Mouse (Mus musculus): ENCODE results near the gene Gng8. TPM values are rescaled to one million over a fixed set of nuclear protein-coding genes. Genes with fewer than 3 reads are reported as not detected.
A peak's percentile ranks its signal among the peaks of the same experiment; 100 is the strongest.

Gng8 gene
- polyA plus RNA-seq, 1 experiment from 2014 or later, result 11.0 TPM

DNA sequence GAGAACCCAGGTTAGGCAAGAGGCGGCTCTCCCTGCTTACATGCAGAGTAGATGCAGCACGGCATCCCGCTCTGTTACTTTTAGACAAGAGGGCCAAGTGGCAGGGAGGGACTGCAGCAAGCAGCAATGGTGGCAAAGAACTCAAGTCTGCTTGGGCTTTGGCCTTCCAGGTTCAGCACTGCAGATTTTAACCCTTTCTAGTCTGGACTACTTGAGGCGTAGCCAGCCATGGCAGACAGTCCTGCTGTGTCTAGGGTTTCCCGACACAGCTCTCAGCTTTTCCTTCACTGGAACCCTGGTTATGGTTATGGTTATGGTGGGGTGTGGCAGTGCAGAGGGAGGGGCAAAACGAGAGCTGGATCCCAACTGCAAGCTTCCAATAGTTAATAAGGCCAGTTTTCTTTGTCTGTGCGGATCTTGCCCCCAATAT lies 28.6 kb downstream of the Gng8 start:
- Histone ChIP-seq H3K4me2 (replicated peaks; ENCODE audit: low read depth, low read length) (0 out of 2 replicates have a peak overlapping the region, but pooled peaks have one; percentile 5), H3K9me3 (ENCODE audit: control insufficient read depth, low read length) (no peaks in the 10 kb centered on the region), H3K36me3 (ENCODE audit: control insufficient read depth, insufficient read depth, low read length) (peaks cover 11% of the 10 kb centered on the region), H3K4me3 (ENCODE audit: low read depth, low read length) (no peak overlapping the region; the same call in 1 of the 2 replicates), H3K27me3 (ENCODE audit: control insufficient read depth, insufficient read depth, low read length) (no peaks in the 10 kb centered on the region), H3K4me1 (replicated peaks; ENCODE audit: control insufficient read depth, insufficient read depth, low read length) (peaks cover 30% of the 10 kb centered on the region), H3K27ac (ENCODE audit: low read depth, low read length) (no peak overlapping the region), H3K9ac (ENCODE audit: low read depth, low read length) (no peak overlapping the region)
- ATAC-seq (ENCODE audit: low FRiP score) (no peak), DNase-seq (ENCODE audit: low spot score) (no peak)
- 80% methylated on average over 7 of the region's 7 CpGs for WGBS

DNA sequence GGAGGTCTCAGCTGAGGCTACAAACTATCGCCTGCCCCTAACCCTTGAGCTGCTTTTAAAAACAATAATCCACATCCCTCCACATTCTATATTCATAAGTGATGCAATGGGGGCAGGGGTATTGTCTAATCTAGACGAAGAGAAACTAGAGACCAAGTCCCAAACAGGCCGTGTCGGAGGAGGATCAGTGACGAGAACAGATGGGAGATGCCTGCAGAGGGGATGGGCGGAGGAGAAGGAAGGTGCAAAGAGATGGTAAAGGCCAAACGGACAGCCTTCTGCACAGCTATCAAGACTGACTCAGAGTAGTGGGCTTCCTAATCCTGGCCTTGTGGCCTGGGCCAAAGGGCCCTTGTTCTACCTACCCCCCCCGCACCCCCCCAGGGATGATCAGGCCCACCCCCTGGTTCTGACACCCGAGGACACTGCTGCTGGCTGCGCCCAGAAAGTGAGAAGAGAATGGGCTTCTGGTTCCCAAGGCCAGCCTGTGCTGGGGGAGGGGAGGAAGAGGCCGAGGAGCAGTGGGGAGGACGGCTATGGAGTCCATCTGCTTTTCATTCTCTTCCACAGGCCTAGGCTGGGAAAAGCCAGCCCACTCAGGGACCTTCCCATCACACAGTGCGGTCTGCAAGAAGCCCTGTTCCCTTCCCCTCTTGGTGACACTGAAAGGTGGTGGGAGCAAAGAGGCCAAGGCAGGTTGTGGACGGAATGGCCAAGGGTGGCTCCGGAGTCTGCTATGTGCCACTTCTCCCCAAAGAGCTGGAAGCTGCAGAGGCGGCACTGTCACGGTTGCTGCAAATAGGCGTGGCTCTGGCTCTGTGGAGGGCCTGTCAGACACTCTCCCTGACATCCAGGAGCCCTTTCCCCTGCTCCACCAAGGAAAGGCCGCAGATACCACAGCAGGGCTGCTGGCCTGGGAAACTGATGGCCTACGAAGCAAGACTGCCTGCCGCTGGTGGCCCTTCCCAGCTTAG lies 29.5 kb downstream of the Gng8 start:
- ATAC-seq (ENCODE audit: low FRiP score) (no peak), DNase-seq (ENCODE audit: low spot score) (peak; percentile 44)
- no peaks in the 10 kb centered on the region for H3K27me3 ChIP-seq (ENCODE audit: control insufficient read depth, insufficient read depth, low read length)
- H3K27ac ChIP-seq (ENCODE audit: low read depth, low read length), result peak overlapping the region; percentile 68
- WGBS, result 48% methylated on average over 20 of the region's 21 CpGs
- peak overlapping the region; percentile 72 for H3K4me2 ChIP-seq (replicated peaks; ENCODE audit: low read depth, low read length)
- H3K4me3 ChIP-seq (ENCODE audit: low read depth, low read length), result peak overlapping the region; percentile 93
- H3K36me3 ChIP-seq (ENCODE audit: control insufficient read depth, insufficient read depth, low read length), result peaks cover 11% of the 10 kb centered on the region
- H3K4me1 ChIP-seq (replicated peaks; ENCODE audit: control insufficient read depth, insufficient read depth, low read length), result peaks cover 30% of the 10 kb centered on the region
- H3K9me3 ChIP-seq (ENCODE audit: control insufficient read depth, low read length), result no peaks in the 10 kb centered on the region
- H3K9ac ChIP-seq (ENCODE audit: low read depth, low read length), result peak overlapping the region; percentile 99; the same call in 1 of the 2 replicates

DNA sequence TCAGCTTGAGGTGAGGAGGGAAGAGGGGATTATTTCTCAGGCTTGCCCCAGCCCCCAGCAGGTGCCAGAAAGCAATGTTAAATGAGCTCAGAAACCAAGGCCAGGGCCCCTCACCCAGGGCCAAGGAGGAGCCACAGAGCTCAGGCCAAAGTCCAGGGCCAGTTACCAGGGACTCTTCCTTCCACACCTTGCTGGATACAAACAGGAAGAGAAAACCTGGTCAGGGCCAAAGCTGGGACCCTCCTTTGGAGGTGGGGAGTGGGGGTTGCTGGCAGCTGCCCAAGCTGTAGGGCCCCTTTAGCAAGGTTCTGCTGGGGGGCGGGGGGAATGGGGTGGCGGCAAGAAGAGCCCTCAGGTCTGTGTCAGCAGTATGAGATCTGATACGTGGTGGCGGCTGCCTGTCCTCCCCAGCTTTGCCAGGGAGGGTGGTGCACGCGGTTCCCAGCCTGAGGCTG lies 30.3 kb downstream of the Gng8 start:
- H3K4me2 ChIP-seq (replicated peaks; ENCODE audit: low read depth, low read length), result peak overlapping the region; percentile 72
- H3K27me3 ChIP-seq (ENCODE audit: control insufficient read depth, insufficient read depth, low read length), result no peaks in the 10 kb centered on the region
- H3K36me3 ChIP-seq (ENCODE audit: control insufficient read depth, insufficient read depth, low read length), result peaks cover 8% of the 10 kb centered on the region
- peak overlapping the region; percentile 68 for H3K27ac ChIP-seq (ENCODE audit: low read depth, low read length)
- WGBS, result 78% methylated on average over 4 of the region's 6 CpGs
- H3K4me1 ChIP-seq (replicated peaks; ENCODE audit: control insufficient read depth, insufficient read depth, low read length), result peaks cover 30% of the 10 kb centered on the region
- H3K9ac ChIP-seq (ENCODE audit: low read depth, low read length), result peak overlapping the region; percentile 99; the same call in 1 of the 2 replicates
- peak overlapping the region; percentile 93 for H3K4me3 ChIP-seq (ENCODE audit: low read depth, low read length)
- no peaks in the 10 kb centered on the region for H3K9me3 ChIP-seq (ENCODE audit: control insufficient read depth, low read length)
- ATAC-seq (ENCODE audit: low FRiP score) (no peak), DNase-seq (ENCODE audit: low spot score) (no peak)

DNA sequence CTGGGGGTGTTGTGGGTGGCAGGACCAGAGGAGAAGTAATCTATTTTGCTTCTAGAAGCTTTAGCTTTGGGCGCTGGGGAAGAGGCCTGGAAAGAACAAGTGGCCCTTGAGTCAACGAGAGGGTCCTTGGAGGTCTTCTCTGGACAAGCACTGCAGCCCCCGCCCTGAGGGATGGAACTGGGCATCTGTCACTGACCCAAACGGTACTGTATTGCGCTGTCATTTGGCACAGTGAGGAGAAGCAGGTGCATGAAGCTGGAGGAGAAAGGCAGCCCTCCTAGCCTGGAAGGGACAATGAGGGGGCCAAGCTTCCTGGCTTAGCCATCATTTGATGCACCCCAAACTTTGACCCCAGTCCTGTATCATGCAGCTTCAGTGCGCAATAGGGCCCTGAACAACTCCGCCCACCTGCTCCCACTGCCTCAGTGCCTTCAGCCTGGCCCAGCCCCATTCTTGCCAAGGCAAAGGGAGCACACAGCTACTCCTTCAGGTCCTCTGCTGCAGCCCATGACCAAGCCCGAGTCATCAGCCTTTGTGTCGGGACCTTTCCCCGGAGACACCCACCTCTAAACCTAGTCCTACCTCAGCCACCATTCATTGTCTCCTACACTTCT lies 30.9 kb downstream of the Gng8 start:
- no peaks in the 10 kb centered on the region for H3K27me3 ChIP-seq (ENCODE audit: control insufficient read depth, insufficient read depth, low read length)
- peaks cover 30% of the 10 kb centered on the region for H3K4me1 ChIP-seq (replicated peaks; ENCODE audit: control insufficient read depth, insufficient read depth, low read length)
- no peaks in the 10 kb centered on the region for H3K9me3 ChIP-seq (ENCODE audit: control insufficient read depth, low read length)
- WGBS, result 55% methylated on average over 10 of the region's 10 CpGs
- peak overlapping the region; percentile 99 for H3K9ac ChIP-seq (ENCODE audit: low read depth, low read length)
- no peak for DNase-seq (ENCODE audit: low spot score)
- peak overlapping the region; percentile 72 for H3K4me2 ChIP-seq (replicated peaks; ENCODE audit: low read depth, low read length)
- peak overlapping the region; percentile 96 for H3K27ac ChIP-seq (ENCODE audit: low read depth, low read length)
- no peak for ATAC-seq (ENCODE audit: low FRiP score)
- H3K36me3 ChIP-seq (ENCODE audit: control insufficient read depth, insufficient read depth, low read length), result peaks cover 4% of the 10 kb centered on the region; the same call in 1 of the 2 replicates
- peak overlapping the region; percentile 93 for H3K4me3 ChIP-seq (ENCODE audit: low read depth, low read length)

DNA sequence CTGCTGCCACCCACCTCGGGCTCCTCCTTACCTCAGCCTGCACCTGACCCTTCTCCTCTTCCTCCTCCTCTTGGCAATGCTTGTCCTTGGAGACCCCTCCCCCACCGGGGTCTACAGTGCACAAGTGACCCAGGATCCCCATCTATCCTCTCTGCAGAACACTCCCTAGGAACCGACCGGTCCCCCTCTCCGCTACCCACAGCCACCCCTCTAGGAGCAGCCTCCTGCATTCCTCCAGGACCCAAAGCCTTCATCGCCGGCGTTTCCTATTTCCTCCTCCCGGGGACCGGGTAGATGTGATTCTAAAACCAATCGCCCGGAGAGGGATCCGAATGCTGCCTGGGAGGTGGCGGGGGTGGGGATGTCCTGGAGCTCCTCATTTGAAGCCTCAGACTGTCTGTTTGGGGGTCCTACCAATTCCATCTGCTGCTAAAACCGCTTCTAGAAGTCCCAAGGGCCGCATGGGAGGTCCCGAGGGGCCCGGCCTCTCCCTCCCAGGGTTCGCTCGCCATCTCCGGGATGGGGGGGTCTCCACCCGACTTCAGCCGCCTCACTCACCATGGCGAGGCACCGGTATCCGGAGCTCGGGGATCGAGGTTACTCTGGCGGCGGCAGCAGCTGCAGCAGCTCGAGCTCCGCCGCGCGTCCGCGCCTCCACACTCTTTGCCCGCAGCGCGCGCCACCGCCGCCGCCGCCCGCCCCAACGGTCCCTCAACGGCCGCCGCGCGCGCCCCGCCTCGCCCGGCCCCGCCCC lies 31.9 kb downstream of the Gng8 start:
- under 1% methylated on average over 57 of the region's 57 CpGs for WGBS
- Histone ChIP-seq H3K27ac (ENCODE audit: low read depth, low read length) (peak overlapping the region; percentile 96), H3K36me3 (ENCODE audit: control insufficient read depth, insufficient read depth, low read length) (peaks cover 3% of the 10 kb centered on the region; the same call in 1 of the 2 replicates), H3K9me3 (ENCODE audit: control insufficient read depth, low read length) (no peaks in the 10 kb centered on the region), H3K4me1 (replicated peaks; ENCODE audit: control insufficient read depth, insufficient read depth, low read length) (peaks cover 25% of the 10 kb centered on the region), H3K9ac (ENCODE audit: low read depth, low read length) (peak overlapping the region; percentile 99), H3K4me3 (ENCODE audit: low read depth, low read length) (peak overlapping the region; percentile 93), H3K4me2 (replicated peaks; ENCODE audit: low read depth, low read length) (peak overlapping the region; percentile 72), H3K27me3 (ENCODE audit: control insufficient read depth, insufficient read depth, low read length) (no peaks in the 10 kb centered on the region)
- ATAC-seq (ENCODE audit: low FRiP score) (peak; percentile 6; the same call in 1 of the 2 replicates), DNase-seq (ENCODE audit: low spot score) (peak; percentile 50)

DNA sequence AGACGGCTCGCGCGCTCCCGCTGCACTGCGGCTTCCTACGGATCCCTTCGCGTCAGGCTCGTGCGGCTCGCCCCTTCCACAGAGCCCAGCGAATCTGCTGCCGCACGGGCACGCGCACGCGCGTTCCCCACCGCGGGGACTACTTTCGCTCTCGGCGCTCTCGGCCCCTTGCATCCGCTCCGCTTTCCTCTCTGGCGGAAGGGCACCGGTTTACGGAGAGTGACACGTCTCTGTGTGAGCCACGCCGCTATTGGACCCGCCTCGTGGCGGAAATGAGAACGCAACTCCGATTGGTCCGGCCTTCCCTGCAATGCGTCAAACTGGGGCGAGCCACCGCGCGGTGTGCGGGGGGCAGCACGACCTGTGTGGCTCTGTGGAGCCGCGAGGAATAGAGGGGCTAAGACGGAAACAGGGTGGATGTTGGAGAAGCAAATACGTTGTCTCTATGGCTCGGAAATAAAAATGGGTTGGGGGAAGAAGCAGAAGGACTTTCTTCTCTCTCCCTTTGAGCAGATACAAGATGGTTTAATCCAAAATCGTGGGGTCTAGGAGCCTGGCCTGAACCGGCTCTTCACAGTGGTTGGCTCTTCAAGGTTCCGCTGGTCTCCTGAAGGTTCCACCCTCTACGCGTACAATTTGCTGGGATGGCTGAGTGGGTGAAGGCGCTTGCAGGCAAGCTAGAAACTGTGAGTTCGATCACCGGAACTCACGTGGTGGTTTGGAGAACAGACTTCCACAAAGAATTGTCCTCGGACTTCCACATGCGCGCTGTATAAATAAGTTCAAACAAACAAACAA lies 32.6 kb downstream of the Gng8 start, which contains the start of gene Calm3:
Gene Calm3 (minus strand): TSS at position 78 of the 798 bp plus-strand sequence.
- ATAC-seq (ENCODE audit: low FRiP score) (peak; percentile 93), DNase-seq (ENCODE audit: low spot score) (peak; percentile 100)
- Histone ChIP-seq H3K27me3 (ENCODE audit: control insufficient read depth, insufficient read depth, low read length) (no peaks in the 10 kb centered on the region), H3K27ac (ENCODE audit: low read depth, low read length) (peak within 1 kb of the TSS; percentile 96), H3K9ac (ENCODE audit: low read depth, low read length) (peak within 1 kb of the TSS; percentile 99), H3K4me2 (replicated peaks; ENCODE audit: low read depth, low read length) (peak within 1 kb of the TSS; percentile 72), H3K9me3 (ENCODE audit: control insufficient read depth, low read length) (no peaks in the 10 kb centered on the region), H3K4me3 (ENCODE audit: low read depth, low read length) (peak within 1 kb of the TSS; percentile 93), H3K36me3 (ENCODE audit: control insufficient read depth, insufficient read depth, low read length) (no peaks in the 10 kb centered on the region), H3K4me1 (replicated peaks; ENCODE audit: control insufficient read depth, insufficient read depth, low read length) (peaks cover 25% of the 10 kb centered on the region)
- 2% methylated on average over 64 of the region's 64 CpGs for WGBS

DNA sequence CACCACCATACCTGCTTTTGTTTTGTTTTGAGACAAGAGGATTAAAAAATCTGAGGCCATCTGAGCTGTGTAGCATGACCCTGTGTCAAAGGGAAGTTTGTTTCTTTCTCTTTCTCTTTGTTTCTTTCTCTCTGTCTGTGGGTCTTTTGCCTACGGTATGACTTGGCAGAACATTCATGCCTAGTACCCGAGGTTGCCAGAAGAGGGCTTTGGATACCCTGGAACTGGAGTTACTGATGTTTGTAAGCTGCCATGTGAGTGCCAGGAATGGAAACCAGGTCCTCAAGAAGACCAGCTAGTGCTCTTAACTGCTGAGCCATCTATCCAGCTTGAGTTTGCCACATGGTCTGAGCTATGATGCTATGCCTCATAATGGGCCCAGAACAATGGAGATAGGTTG lies 36.8 kb downstream of the Gng8 start:
- 47% methylated on average over 2 of the region's 2 CpGs for WGBS
- Histone ChIP-seq H3K4me1 (replicated peaks; ENCODE audit: control insufficient read depth, insufficient read depth, low read length) (no peaks in the 10 kb centered on the region), H3K4me3 (ENCODE audit: low read depth, low read length) (no peak overlapping the region), H3K9me3 (ENCODE audit: control insufficient read depth, low read length) (no peaks in the 10 kb centered on the region), H3K4me2 (replicated peaks; ENCODE audit: low read depth, low read length) (no peak overlapping the region), H3K27me3 (ENCODE audit: control insufficient read depth, insufficient read depth, low read length) (no peaks in the 10 kb centered on the region), H3K9ac (ENCODE audit: low read depth, low read length) (no peak overlapping the region), H3K36me3 (ENCODE audit: control insufficient read depth, insufficient read depth, low read length) (no peaks in the 10 kb centered on the region), H3K27ac (ENCODE audit: low read depth, low read length) (no peak overlapping the region)
- DNase-seq (ENCODE audit: low spot score) (no peak), ATAC-seq (ENCODE audit: low FRiP score) (no peak)
